Mouse (Mus musculus) testis, postnatal 14 days (tissue): ENCODE results near the gene Dip2b.

ENCODE experiments used
- DNase-seq: peaks from one replicate; pipeline ENCODE4 v3.0.0; 2021; ENCODE audit warnings: low spot score

Gene Dip2b

GRCm38 (mm10) chr15:100084882-100085281 lies 46.4 kb downstream of the Dip2b start:
- DNase-seq = no peak

DNA sequence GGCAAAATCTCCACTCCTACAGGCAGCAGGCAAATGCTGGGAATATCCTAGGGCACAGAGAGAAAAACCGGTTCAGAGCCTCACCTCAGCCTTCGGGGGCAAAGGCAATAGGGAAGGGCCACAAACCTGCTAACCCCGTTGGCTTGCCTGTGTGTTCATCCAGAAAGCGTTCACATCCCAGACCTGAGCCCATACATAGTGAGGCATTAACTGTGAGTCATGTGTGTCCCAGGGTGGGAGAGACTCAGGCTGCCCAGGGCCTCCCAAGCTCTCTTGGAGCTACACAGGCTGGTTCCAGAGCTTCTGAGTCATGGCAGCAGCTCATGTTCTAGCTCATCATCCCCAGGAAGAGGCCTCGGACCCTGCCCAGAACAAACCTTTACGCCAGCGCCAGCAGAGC lies 49.6 kb downstream of the Dip2b start:
- no peak for DNase-seq

GRCm38 (mm10) chr15:100089645-100090053 lies 51.2 kb downstream of the Dip2b start:
- DNase-seq = peak; percentile 34

- DNase-seq = no peak
Observed at GRCm38 (mm10) chr15:100091818-100092217, 53.4 kb downstream of the Dip2b start.

- DNase-seq = no peak
Observed at GRCm38 (mm10) chr15:100092258-100092657, 53.8 kb downstream of the Dip2b start.

DNA sequence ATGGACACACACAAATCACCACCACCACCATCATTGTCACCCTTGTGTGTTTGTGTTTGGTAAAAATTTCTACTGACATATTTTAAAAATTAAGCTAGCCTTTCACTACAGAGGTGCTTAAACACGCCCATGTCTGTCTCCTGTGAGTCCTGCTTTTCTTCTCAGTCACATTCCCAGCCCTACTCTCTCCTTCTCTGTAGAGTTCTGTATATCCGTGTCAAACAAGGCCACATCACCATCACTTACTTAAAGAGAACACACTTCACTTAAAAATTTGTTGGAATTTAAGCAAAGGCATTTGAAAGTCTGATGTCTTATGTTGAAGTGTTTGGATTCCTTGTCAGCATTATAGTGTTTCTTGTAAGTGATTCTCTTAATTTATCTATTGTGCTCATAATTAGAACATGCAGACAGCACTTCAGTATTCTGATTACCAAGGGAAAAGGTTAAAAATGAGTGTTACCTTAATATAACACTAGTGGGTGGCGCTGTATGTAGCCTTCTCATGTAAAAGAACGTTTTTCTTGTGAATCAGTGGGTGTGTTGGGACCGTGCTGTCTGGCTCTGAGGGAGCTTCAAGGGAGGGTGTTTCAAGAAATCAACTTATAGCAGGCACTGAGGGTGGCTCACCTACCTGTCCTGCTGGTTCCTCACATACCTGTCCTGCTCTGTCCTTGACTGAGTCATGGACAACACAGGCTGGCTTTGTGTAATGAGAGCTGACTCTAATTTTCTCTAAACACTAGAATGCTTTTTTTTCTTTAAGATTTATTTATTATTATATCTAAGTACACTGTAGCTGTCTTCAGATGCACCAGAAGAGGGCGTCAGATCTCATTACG lies 58.3 kb downstream of the Dip2b start:
- no peak for DNase-seq

- no peak for DNase-seq
Observed at GRCm38 (mm10) chr15:100100336-100100735, 61.9 kb downstream of the Dip2b start.

DNA sequence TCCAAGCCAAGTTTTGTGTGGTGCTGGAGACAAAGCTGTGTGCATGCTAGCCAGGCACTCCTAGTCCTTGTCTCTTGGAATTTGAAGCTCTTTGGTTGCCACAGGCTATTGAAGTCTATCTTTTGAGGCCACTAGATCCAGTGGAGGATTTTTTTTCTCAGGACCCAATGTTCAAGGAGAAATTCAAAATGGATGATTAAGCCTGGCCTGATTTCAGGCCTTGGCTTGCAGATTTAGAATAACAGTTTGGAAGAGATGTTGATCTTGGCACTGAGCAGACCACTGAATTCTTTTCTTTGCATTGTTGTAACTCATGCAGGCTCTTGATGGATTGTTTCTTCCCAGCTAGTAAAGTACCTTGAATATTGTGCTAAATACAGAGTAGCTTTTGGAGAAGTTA lies 62.7 kb downstream of the Dip2b start:
- no peak for DNase-seq

DNA sequence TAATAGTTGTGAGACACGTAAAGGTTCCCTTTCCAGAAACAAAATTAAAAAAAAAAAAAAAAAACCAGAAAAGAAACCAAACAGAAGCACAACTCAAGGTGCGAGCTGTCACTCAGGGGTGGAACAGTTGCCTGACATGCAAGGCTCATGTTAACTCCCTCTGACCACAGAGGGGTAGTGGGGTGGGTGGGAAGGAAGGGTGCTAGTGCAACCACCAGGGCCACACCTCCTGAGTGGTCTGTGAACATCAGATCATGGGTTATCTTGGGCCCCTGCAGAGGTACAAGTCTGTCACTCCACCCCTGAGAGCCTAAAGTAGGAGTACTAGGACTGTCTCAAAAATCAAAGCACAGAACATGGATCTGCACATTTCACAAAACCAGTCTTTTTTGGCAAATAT lies 65.7 kb downstream of the Dip2b start:
- DNase-seq = no peak

- no peak for DNase-seq
Observed at GRCm38 (mm10) chr15:100108071-100108782, 69.8 kb downstream of the Dip2b start.

DNA sequence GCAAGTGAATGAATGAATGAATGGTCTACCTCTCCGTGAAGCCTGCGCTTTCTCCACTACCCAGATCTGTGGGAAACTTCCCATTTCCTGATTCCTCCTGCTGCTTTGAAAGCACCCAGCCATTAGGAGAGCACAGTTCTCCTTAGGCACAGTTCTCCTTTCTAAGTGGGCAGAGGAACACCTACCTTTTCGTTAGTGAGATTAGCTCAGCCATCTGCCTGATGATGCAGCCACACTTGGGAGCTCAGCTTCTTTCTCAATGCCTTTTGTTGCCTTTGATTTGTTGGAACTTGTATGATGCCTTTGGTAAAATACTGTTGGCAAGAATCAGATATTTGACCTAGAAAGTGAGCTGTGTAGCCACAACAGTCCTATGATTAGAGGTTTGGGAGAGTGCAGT lies 71.5 kb downstream of the Dip2b start:
- no peak for DNase-seq

GRCm38 (mm10) chr15:100111891-100112290 lies 73.4 kb downstream of the Dip2b start:
- no peak for DNase-seq

DNA sequence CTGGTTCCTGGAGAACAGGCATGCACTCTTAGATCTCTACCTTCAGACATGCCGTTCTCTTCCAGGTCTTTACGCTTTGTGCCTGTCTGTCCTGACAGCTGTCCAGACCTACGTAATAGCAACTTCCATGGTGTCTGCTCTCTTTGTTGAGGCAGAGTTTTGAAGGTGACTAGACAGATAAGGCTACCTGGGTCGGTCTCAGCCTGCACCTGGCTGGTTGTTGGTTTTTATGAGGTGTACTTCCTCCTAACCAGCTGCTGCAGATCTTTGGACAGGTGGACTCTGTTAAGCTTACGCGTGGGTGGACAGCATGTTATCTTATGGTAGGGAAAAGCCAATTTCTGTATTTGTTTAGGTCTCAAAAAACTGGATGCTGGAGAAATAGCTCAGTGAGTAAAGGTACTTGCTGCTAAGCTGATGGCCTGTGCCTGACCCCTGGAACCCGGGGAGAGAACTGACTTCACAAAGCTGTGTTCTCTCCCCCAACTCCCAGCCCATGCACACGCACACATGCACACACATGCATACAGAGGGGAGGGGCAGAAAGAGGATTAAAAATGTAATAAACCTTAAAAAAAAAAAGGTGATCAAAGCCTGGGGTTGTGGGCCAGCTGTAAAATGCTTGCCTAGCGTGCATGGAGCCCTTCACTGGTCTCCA lies 74.0 kb downstream of the Dip2b start:
- no peak for DNase-seq

GRCm38 (mm10) chr15:100113343-100114275 lies 75.1 kb downstream of the Dip2b start:
- no peak for DNase-seq

- DNase-seq = no peak
Observed at GRCm38 (mm10) chr15:100115416-100115815, 77.0 kb downstream of the Dip2b start.

GRCm38 (mm10) chr15:100116325-100116724 lies 77.9 kb downstream of the Dip2b start:
- DNase-seq = no peak

DNA sequence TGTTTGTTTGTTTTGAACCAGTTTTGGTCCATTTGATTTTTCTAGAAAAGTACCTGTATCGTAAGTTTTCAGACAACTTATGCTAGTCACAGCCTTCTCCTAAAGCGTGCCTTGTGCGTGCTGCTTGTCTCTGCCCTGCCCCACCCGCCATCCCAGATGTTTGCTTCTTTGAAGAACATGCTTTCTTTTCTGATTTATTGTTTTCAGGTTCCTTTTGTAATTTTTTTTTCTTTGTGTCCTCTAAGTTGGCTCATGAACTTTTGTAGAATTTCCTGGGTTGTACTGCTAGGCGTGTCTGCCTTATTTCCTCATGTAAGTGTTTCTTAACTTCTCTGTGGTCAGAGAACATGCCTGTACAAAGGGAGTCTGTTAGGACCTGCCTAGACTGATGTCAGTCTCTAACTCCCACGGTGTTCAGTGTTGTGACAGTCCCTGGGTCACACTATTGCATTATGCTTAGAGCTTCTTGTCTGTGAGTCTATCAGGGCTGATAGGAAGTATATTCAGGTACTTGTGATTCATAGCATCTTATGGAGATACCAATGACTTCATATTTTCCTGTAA lies 80.8 kb downstream of the Dip2b start:
- DNase-seq = no peak

- DNase-seq = no peak
Observed at GRCm38 (mm10) chr15:100121437-100121836, 83.0 kb downstream of the Dip2b start.

DNA sequence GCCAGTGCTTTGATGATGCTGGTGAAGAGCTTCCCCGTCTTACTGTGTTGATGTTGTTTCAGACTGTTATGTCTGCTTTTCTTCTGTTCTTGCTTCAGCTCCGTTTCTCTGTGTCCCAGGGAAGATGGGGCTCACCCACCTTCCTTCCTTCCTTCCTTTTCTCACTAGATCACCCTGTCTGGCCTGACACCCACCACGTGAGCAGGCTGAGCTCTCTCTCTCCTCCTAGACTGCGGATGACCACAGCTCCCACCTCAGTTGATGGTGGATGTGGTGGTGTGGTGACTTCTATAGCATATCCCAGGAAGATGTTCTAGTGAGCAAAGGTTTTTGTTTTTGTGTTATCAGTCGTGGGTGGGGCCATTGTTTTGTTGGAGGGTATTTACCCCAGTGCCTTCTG lies 85.4 kb downstream of the Dip2b start:
- no peak for DNase-seq

DNA sequence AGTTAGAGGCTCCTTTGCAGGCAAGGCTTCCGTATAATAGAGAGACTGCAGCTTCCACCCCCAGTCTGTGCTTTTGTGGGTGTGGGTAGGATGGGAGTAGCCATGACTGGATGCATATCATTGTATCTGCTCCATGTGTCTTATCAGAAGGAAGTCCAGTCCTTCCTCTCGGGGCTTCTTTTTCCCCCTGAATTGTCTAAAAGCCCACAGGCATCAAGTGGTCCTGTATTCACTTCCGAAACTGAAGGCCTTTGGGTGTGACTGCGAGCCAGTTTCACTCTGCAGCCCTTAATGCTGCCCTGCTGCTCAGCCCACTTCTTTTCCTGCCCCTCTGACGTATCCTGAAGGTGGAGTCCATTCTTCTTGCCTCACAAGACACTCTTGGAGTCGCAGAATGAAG lies 86.8 kb downstream of the Dip2b start:
- no peak for DNase-seq

DNA sequence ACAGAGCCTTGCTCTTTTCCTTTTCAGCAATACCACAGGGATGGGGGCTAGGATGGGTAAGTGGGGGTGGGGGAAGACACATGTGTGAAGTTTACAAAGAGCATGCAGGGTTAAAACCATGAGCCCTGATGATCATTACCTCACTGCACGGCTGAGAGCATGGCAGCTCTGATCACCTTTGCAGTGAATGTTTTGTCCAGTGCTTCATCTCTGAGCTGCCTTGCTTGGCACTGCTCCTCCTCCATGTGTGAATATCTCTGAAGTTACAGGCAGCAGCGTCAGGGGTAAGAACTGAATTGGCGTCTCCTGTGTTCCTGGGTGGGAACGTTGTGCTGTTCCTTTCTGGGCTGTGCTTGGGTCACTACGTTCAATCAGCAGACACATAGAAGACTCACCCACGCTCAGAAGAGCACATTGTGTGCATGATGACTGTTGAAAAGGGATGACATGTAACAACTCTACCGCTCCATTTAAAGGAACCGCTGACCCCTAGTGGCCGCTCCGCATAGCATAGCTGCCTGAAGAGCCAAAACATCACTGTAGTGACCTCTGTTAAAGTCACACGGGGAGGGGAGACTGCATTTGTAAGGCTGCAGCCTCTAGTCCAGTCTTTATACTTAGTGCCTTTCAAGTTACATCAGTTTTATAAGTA lies 88.1 kb downstream of the Dip2b start:
- DNase-seq = peak; percentile 73
